Mouse (Mus musculus) embryonic facial prominence, embryonic 15.5 days (tissue): ENCODE measurements around the gene Cpm. TPM values are rescaled to one million over a fixed set of nuclear protein-coding genes. Genes with fewer than 3 reads are reported as not detected.
"Not testable (repeated sequence)": the region's sequence is repeated elsewhere in the genome, so short reads cannot be mapped to it uniquely, and the experiment has no call there.

Source experiments
- ATAC-seq: fragments of 200-750 bp; cut with Nextera tagmentation; 2 replicates; pipeline ENCODE4 v1.8.0; 2017; ENCODE audit warnings: low read depth, moderate TSS enrichment; ENCODE audit not compliant: insufficient number of reproducible peaks, low FRiP score, low TSS enrichment
- H3K27ac ChIP-seq: fragments of 300-500 bp; sonication (generic); replicated peaks from 2 replicates; pipeline ENCODE4 v1.5.1; 2015; ENCODE audit warnings: mild to moderate bottlenecking, inconsistent platforms
- H3K27me3 ChIP-seq: fragments of 300-500 bp; sonication (generic); 2 replicates; pipeline ENCODE4 v1.6.1; 2015; ENCODE audit warnings: inconsistent platforms
- H3K36me3 ChIP-seq: fragments of 300-500 bp; sonication (generic); 2 replicates; pipeline ENCODE4 v1.6.1; 2015; ENCODE audit warnings: mild to moderate bottlenecking, inconsistent platforms
- H3K4me1 ChIP-seq: fragments of 300-500 bp; sonication (generic); 2 replicates; pipeline ENCODE4 v1.6.1; 2015; ENCODE audit warnings: inconsistent platforms
- H3K4me2 ChIP-seq: fragments of 300-500 bp; sonication (generic); replicated peaks from 2 replicates; pipeline ENCODE4 v1.6.1; 2015; ENCODE audit warnings: mild to moderate bottlenecking, inconsistent platforms
- H3K4me3 ChIP-seq: fragments of 300-500 bp; sonication (generic); replicated peaks from 2 replicates; pipeline ENCODE4 v1.5.1; 2015; ENCODE audit warnings: mild to moderate bottlenecking, inconsistent platforms
- H3K9ac ChIP-seq: fragments of 300-500 bp; sonication (generic); 2 replicates; pipeline ENCODE4 v1.6.1; 2015; ENCODE audit warnings: inconsistent platforms
- H3K9me3 ChIP-seq: fragments of 300-500 bp; sonication (generic); replicated peaks from 2 replicates; pipeline ENCODE4 v1.6.1; 2016; ENCODE audit warnings: inconsistent platforms
- WGBS: fragments of 180-500 bp; shearing (Covaris S2); methylation state at CpG from one replicate; pipeline ENCODE4 v1.1.7; 2015; 5-methylcytosine and 5-hydroxymethylcytosine counted together
- polyA plus RNA-seq: library from polyadenylated mRNA; unstranded; fragments of >200 nt; fragmentation: Nextera tagmentation; extraction: Ambion mirVana; gene quantifications from 2 replicates; pipeline ENCODE4 v1.2.1, GENCODE M21; 2015

The Cpm gene
- polyA plus RNA-seq, 1 experiment from 2014 or later: 68.7 TPM

DNA sequence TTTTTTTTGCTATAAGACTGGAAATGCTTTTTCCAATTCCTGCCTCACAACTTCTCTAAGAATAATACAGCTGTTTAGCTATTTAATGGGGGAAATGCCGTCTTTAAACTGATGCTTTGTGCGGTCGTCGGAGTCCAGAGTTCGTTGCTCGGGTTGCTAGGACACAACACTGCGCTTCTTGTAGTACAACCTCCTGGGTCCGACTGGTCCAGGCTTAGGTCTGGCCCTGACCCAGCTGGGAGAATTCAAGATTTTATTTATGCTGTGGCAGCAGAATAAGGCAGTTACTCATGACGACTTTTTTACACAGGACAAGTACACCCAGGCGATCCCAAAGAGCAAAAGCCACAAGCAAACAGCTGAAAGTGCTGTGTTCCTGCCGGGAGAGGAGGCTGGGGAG, 42.4 kb upstream of the Cpm start:
- ATAC-seq: no peak
- Histone ChIP-seq H3K9ac (no peak overlapping the region), H3K27me3 (no peaks in the 10 kb centered on the region), H3K36me3 (no peaks in the 10 kb centered on the region), H3K4me2 (no peak overlapping the region), H3K9me3 (no peaks in the 10 kb centered on the region), H3K4me3 (no peak overlapping the region), H3K27ac (no peak overlapping the region), H3K4me1 (peaks cover 9% of the 10 kb centered on the region; the same call in 1 of the 2 replicates)
- WGBS: 57% methylated on average over 11 of the region's 11 CpGs

DNA sequence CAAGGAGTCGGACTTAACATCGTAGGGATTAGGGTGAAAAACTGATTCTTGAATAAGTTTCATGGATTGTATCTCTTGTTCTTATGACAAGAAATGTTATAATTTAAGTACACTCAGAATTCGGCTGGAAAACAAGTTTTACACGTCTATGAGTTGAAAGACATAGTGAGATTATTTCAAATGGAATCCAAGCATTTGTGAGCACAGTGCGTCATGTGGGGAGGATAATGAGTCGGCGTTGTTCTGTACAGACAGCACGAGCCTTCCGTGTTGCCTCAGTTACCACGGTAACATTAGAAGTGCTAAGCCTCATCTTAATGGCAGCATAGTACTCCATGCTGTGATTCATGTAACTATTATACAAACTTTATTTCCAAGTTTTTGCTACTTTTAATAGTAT, 42.0 kb upstream of the Cpm start:
- H3K4me3 ChIP-seq: no peak overlapping the region
- WGBS: 76% methylated on average over 10 of the region's 10 CpGs
- H3K4me1 ChIP-seq: peaks cover 11% of the 10 kb centered on the region; the same call in 1 of the 2 replicates
- no peak overlapping the region for H3K9ac ChIP-seq
- H3K27ac ChIP-seq: no peak overlapping the region
- no peaks in the 10 kb centered on the region for H3K27me3 ChIP-seq
- ATAC-seq: no peak
- H3K36me3 ChIP-seq: no peaks in the 10 kb centered on the region
- no peaks in the 10 kb centered on the region for H3K9me3 ChIP-seq
- no peak overlapping the region for H3K4me2 ChIP-seq

DNA sequence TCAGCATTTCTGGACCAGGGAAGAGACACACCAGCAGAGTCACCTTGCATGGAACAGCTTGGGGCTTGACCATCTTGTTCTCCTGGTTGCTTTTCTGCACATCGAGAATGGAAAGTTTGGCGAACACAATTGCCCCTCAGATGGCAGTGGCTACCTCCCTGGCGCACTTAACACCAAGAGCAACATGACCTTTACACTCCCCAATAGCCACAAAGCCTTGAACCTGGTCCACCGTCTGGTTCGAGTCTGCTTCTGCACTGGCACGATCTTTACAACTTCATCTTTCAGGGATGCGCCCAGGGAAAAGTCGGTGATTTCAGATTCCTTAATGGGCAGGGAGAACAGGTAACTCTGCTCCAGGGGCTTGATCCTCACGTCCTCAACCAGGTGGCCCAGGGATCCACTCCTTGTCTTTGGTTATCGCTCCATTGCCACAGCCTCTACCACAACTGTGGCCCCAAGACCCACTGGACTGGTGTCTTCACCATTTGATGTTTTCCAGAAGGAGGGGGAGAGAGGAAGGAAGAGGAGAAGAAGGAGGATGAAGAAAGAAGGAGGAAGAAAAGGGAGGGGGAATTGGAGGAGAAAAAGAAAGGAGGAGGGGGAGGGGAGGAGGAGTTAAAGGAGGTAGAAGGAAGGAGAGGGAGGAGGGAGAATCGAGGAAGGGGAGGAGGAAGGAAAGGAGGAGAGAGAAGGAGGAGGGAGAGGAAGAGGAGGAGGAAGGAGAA, 40.7 kb upstream of the Cpm start:
- not testable (repeated sequence) for H3K4me1 ChIP-seq, H3K27ac ChIP-seq, H3K9me3 ChIP-seq, H3K36me3 ChIP-seq, H3K4me3 ChIP-seq, ATAC-seq, H3K4me2 ChIP-seq, H3K27me3 ChIP-seq, H3K9ac ChIP-seq
- WGBS: 84% methylated on average over 11 of the region's 11 CpGs

DNA sequence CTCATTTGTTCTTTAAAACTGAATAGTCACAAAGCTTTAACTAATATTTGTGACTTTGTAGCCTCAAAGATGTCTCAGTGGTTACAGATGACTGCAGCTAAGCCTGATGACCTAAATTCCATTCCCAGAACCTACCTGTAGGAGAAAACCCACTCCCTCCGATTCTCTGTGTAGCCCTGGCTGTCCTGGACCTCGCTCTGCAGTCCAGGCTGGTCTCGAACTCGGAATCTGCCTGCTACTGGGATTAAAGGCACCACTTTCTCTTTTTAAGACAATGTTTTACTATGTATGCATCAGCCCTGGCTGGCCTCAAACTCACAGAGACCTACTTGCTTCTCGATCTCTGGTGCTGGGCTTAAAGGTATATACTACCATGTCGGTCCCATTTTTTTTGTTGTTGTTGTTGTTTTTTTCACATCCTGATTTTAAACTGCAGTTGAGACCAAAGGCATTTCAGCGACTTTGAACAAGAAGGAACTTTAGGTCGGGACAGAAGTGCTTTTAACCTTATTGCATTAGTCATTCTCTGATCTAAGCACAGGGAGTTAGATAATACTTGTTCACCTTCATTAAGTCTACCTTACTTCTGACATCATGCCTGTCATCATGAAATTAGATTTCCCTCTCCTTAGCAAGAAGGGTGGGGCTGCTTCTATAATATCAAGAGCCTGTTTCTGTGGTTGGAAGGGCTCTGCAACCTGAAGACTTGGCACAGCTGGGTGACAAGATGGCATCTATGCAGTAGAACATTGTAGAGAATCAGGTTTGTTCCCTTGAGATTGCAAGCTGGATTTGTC, 40.0 kb upstream of the Cpm start:
- Histone ChIP-seq H3K27me3 (no peaks in the 10 kb centered on the region), H3K4me1 (0 out of 2 replicates have a peak, but pooled peaks cover 7% of the 10 kb centered on the region), H3K9me3 (no peaks in the 10 kb centered on the region), H3K36me3 (no peaks in the 10 kb centered on the region), H3K27ac (no peak overlapping the region), H3K4me2 (no peak overlapping the region), H3K4me3 (no peak overlapping the region), H3K9ac (no peak overlapping the region)
- ATAC-seq: no peak
- WGBS: 81% methylated on average over 8 of the region's 8 CpGs

DNA sequence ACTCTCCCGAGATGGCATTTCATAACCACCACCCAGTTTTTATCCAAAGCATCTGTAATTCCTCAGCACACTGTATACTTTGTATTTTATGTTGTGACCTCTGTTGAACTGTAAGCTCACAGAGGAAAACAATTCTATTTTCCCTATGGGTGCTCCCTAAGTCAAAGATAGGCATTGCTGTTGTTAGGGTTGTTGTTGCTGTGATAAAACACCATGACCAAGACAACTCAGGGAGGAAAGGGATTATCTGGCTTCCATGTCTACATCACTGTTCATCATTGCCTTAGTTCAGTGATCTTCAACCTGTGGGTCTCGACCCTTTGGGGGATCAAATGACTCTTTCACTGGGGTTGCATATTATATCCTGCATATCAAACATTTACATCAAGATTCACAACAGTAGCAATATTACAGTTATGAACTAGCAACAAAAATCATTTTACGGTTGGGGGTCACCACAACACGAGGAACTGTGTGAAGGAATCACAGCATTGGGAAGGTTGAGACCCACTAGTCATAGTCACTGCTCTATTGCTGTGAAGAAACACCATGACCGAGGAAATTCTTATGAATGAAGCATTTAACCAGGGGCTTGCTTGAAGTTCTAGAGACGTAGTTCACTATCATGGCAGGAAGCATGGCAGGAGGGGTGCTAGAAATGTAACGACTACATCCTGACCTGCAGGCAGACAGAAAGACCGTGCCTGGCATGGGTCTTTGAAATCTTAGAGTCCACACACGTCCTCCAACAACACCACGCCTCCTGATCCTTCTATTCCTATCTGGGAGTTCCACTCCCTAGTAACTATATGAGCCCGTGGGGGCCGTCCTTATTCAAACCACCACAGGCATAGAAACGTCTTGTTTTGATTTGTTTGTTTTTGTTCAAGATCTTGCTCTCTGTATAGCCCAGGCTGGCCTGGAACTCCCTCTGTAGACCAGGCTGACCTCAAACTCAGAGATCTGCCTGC, 38.7 kb upstream of the Cpm start:
- Histone ChIP-seq H3K9me3 (no peaks in the 10 kb centered on the region), H3K4me3 (no peak overlapping the region), H3K27me3 (no peaks in the 10 kb centered on the region), H3K27ac (no peak overlapping the region), H3K4me2 (no peak overlapping the region), H3K4me1 (0 out of 2 replicates have a peak, but pooled peaks cover 7% of the 10 kb centered on the region), H3K36me3 (no peaks in the 10 kb centered on the region), H3K9ac (no peak overlapping the region)
- ATAC-seq: no peak
- WGBS: 69% methylated on average over 13 of the region's 13 CpGs

DNA sequence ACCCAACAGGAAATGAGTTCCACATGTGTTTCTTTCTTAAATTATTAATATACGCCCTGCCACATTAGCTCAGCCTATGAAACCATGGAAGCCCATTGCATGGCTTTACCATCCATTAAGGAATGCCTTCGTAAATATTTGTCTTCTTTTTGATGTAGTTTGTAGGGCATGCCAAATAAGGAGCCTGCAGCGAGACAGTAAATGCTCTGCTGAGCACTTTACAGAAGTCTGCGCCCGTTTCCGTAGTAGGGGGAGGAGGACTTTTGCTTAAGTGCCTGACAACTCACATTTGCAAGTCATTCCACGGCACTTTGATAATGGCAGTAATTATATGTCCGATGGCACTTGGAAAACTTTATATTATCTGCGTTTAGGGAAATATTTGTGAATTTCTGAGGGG, 37.5 kb upstream of the Cpm start:
- Histone ChIP-seq H3K4me2 (no peak overlapping the region), H3K4me3 (no peak overlapping the region), H3K27me3 (no peaks in the 10 kb centered on the region), H3K4me1 (0 out of 2 replicates have a peak, but pooled peaks cover 7% of the 10 kb centered on the region), H3K9ac (no peak overlapping the region), H3K27ac (no peak overlapping the region), H3K36me3 (no peaks in the 10 kb centered on the region), H3K9me3 (no peaks in the 10 kb centered on the region)
- ATAC-seq: no peak
- WGBS: 25% methylated on average over 9 of the region's 9 CpGs

DNA sequence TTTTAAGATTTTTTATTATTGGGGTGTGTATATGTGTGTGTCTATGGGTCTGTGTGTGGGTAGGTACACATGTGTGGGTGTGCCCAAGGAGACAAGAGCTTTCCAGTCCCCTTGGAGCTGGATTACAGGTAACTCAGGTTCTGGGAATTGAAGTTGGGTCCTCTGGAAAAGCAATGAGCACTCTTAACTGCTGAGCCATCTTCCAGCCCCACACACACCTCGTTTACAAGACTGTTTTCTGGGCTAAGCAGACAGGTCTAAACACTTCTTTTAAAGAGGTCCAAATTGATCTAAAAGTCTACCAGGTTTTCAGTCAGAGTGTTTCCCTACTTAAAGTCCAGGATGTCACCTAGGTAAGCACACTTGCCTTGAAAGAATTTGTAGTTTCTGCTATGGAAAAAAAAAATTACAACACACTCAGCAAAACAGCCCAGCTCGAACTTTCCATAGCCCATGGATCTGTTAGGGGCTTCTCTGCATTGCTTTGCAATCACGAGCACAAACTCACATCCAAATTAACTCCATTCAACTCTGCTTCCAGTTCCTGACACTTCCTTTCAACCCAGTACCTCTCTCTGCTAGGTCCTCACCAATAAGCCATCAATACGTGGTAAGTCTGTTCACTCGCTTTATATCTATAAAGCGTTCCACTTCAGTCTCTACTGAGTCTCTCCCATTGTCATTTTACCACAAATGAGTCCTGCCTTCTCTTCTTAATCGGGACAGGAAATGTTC, 36.8 kb upstream of the Cpm start:
- Histone ChIP-seq H3K9me3 (no peaks in the 10 kb centered on the region), H3K9ac (no peak overlapping the region), H3K27me3 (no peaks in the 10 kb centered on the region), H3K36me3 (no peaks in the 10 kb centered on the region), H3K4me3 (no peak overlapping the region), H3K27ac (no peak overlapping the region), H3K4me2 (no peak overlapping the region), H3K4me1 (0 out of 2 replicates have a peak, but pooled peaks cover 7% of the 10 kb centered on the region)
- 65% methylated on average over 7 of the region's 7 CpGs for WGBS
- no peak for ATAC-seq

DNA sequence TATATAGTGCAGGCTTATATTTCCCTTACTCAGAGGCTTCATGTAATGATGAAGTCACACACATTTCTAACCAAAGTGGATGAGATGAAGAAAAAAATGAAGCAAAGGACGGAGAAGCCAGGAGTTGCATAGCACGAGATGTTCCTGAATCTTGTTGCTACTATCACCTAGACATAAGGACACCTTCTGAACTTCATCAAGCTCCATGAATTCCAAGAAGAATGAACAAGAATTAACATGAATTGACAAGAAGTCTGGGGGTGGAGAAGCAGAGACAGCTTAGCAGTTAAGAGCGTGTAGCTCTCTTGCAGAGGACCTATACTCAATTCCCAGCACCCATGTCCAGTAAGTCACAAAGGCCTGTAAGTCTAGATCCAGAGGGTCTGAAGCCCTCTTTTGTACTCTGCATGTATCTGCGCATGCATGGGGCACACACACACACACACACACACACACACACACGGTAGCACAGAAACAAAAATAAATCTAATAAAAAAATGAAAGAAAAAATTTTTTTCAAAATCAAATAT, 36.2 kb upstream of the Cpm start:
- ATAC-seq: no peak
- WGBS: 89% methylated on average over 5 of the region's 5 CpGs
- Histone ChIP-seq H3K4me1 (0 out of 2 replicates have a peak, but pooled peaks cover 7% of the 10 kb centered on the region), H3K9ac (no peak overlapping the region), H3K27ac (no peak overlapping the region), H3K4me2 (no peak overlapping the region), H3K27me3 (no peaks in the 10 kb centered on the region), H3K36me3 (no peaks in the 10 kb centered on the region), H3K4me3 (no peak overlapping the region), H3K9me3 (no peaks in the 10 kb centered on the region)

DNA sequence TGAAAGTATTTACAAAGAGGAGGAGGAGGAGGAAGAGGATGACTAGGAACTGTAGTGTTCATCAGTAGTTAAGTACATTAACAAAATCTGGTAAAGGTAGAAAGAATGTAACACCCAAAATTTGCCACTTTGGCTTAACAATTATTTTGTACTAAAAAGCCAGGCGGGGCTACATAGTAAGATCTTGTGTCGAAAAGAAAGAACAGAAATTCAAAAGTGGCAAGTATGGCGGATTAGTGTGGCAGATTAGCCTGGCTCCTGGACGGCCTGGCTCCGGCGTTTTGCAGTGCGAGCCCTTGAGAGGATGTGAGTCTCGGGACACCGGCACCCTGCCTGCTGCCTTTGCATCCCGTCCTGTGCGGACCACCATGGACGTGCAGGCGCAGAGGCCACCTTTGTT, 35.4 kb upstream of the Cpm start:
- Histone ChIP-seq H3K27ac (no peak overlapping the region), H3K4me3 (no peak overlapping the region), H3K4me2 (no peak overlapping the region), H3K9me3 (no peaks in the 10 kb centered on the region), H3K27me3 (no peaks in the 10 kb centered on the region), H3K9ac (no peak overlapping the region), H3K36me3 (no peaks in the 10 kb centered on the region), H3K4me1 (0 out of 2 replicates have a peak, but pooled peaks cover 7% of the 10 kb centered on the region)
- WGBS: 82% methylated on average over 13 of the region's 13 CpGs
- ATAC-seq: no peak

DNA sequence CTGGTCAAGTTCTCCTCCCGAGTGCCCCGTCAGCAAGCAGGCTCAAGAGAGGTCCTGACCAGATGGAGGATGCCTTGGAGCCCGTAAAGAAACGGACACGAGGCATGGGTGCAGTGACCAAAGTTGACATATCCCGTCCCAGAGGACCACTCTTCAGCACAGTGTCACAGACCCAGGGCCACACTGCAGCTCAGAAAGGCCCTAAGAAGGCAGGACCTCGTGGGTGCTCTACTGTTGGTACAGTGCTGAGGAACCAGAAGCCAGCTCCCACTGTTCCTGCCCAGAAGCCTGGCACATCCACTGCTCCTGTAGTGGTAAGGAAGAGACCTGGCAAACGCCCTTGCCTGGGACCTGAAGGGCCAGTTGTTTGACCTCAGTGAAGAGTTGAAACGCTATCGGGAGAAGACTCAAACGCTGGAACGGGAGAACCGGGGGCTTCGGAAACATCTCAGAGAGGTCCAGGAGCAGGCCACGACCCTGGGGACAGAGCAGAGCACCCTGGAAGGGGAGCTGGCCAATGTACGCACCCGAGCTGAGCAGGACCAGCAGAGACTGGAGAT, 34.9 kb upstream of the Cpm start:
- Histone ChIP-seq H3K36me3 (no peaks in the 10 kb centered on the region), H3K4me1 (0 out of 2 replicates have a peak, but pooled peaks cover 7% of the 10 kb centered on the region), H3K4me2 (no peak overlapping the region), H3K4me3 (no peak overlapping the region), H3K9me3 (no peaks in the 10 kb centered on the region), H3K27ac (no peak overlapping the region), H3K9ac (no peak overlapping the region), H3K27me3 (no peaks in the 10 kb centered on the region)
- WGBS: 89% methylated on average over 17 of the region's 17 CpGs
- ATAC-seq: no peak
